Mouse (Mus musculus) macrophage (primary cell): ENCODE data around the gene Khdrbs2. TPM values are rescaled to one million over a fixed set of nuclear protein-coding genes. Genes with fewer than 3 reads are reported as not detected.

Experiments
- H3K27ac ChIP-seq: fragments of 350-480 bp; formaldehyde crosslinking; 2 replicates; pipeline ENCODE4 v1.9.0; 2021
- H3K36me3 ChIP-seq: fragments of 350-480 bp; formaldehyde crosslinking; 2 replicates; pipeline ENCODE4 v1.9.0; 2021; ENCODE audit errors: inconsistent target
- H3K4me3 ChIP-seq: fragments of 350-480 bp; formaldehyde crosslinking; 2 replicates; pipeline ENCODE4 v1.9.0; 2021; ENCODE audit errors: inconsistent target
- H3K79me2 ChIP-seq: fragments of 350-480 bp; formaldehyde crosslinking; 2 replicates; pipeline ENCODE4 v1.9.0; 2021; ENCODE audit errors: inconsistent target
- WGBS: methylation state at CpG from one replicate; pipeline ENCODE4 v1.1.7; 2026; ENCODE audit warnings: inconsistent platforms; ENCODE audit not compliant: missing documents; 5-methylcytosine and 5-hydroxymethylcytosine counted together
- polyA plus RNA-seq: library from polyadenylated mRNA; stranded (reverse); fragments of 250-400 nt; gene quantifications from 3 replicates; pipeline ENCODE4 v1.2.4, GENCODE M21; 2018; ENCODE audit warnings: inconsistent platforms

The Khdrbs2 gene
- polyA plus RNA-seq, 1 experiment from 2014 or later: not detected

DNA sequence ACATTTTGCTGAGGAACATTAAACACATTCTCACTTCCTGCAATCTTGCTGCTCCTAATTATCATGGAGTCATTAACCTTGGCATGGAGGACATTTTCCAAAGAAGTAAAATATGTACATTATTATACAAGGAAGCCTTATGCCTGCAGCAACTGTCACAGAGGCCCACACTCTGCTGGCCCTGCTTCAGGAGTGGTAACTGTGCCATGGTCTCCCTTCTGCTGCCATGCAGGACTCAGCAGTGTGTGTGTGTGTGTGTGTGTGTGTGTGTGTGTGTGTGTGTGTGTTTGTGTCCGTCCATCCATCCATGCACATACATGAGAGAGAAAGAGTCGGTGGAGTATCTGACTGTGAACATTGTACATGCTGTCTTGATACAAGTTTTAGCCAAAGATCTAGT is 396.4 kb downstream of the Khdrbs2 start:
- Histone ChIP-seq H3K27ac (no peak overlapping the region), H3K4me3 (no peak overlapping the region), H3K36me3 (no peaks in the 10 kb centered on the region), H3K79me2 (no peaks in the 10 kb centered on the region)
- WGBS: 100% methylated on average over 1 of the region's 2 CpGs

DNA sequence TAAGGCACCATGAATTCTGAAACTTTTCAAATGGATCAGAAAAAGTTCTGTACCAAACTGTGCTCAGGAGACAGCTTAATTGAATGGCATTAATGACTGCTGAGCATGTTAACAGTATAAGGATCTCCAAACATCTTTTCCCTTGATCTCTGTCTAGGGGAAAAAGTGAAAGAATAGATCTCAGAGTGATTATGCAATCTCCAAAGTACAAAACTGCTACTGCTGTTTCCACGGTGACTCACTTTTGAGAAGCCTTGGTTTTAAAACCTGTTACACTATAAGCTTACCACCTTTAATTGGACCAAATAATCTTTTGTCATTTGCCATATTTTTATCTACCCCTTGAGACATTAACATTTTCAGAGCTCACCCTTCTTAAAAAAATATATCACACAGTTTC is 453.5 kb downstream of the Khdrbs2 start:
- Histone ChIP-seq H3K27ac (no peak overlapping the region), H3K4me3 (no peak overlapping the region), H3K36me3 (no peaks in the 10 kb centered on the region), H3K79me2 (no peaks in the 10 kb centered on the region)
- 80% methylated on average over 1 of the region's 1 CpGs for WGBS

DNA sequence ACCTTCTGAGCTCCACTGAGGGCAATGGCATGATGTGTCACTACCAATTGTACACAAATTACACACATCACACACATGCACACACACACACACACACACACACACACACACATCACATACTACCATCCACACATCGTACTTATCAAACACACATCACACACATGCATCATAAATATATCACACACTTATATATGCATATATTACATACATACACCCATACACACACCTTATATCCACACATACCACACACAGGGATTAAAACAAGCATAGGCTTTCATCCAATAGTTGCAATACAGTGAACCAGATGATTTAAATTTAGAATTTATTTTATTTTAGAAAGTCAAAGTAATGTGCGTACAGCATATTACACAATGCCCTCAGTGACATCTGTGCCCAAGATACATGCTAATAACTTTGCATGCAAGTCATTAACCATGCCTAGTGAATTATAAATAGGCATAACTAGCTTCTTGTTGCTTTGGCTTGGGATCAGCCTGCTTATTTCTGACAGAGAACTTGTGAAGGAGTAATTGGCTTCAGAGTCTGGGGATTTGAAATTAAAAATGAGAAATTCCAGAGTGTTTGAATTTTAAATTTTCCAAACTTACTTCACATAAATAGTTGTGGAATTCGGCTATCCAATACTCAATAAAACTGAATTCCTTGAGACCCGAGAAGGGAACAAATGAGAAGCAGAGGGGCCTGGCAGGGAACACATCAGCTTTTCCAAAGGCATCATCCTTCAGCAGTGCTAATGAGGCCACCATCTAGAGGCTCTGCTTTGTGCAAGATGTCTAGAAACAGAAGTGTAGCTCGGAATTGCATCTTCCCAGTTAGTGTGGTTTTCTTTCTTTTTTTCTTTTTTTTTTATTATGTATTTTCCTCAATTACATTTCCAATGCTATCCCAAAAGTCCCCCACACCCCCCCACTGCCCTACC is 460.2 kb downstream of the Khdrbs2 start:
- WGBS: 94% methylated on average over 4 of the region's 5 CpGs
- no peak overlapping the region for H3K4me3 ChIP-seq
- no peaks in the 10 kb centered on the region for H3K79me2 ChIP-seq
- no peak overlapping the region for H3K27ac ChIP-seq
- no peaks in the 10 kb centered on the region for H3K36me3 ChIP-seq

DNA sequence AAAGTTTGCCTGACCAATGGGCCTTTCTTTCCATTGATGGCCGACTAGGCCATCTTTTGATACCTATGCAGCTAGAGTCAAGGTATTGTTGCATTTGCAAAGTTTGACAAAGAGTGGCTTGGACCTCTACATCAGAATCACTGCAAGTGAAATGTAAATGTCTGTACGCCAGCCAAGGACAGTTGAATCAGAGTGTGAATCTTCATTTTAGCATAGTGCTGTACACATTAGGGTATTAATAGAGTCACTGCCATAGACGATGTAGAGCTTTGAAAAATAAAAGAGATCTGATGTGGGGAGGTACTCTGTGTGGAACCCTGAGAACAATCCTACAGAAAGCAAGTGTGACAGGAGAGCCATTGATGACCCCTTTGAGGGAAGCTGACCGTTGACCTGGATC is 460.9 kb downstream of the Khdrbs2 start:
- 91% methylated on average over 4 of the region's 4 CpGs for WGBS
- H3K79me2 ChIP-seq: no peaks in the 10 kb centered on the region
- H3K4me3 ChIP-seq: no peak overlapping the region
- H3K36me3 ChIP-seq: no peaks in the 10 kb centered on the region
- H3K27ac ChIP-seq: no peak overlapping the region

DNA sequence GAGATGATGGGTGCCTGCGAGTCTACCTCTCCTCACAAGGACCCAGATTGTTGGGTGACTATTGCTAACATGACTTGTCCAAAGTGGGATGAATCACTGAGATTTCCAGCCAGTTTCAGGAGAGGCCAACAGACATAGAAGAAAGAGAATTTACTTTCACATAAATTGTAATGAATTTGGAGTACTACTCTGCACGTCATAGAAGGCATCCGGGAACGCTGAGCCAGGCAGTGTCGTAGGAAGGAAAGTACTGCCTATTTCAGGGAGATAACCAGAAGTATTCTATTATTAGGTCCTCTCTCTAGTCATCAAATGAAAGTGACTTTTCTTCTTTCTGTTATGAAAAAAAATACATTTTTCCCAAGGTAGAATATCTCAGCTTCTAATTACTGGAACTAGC is 466.6 kb downstream of the Khdrbs2 start:
- Histone ChIP-seq H3K4me3 (no peak overlapping the region), H3K36me3 (no peaks in the 10 kb centered on the region), H3K27ac (no peak overlapping the region), H3K79me2 (no peaks in the 10 kb centered on the region)
- 91% methylated on average over 5 of the region's 5 CpGs for WGBS

DNA sequence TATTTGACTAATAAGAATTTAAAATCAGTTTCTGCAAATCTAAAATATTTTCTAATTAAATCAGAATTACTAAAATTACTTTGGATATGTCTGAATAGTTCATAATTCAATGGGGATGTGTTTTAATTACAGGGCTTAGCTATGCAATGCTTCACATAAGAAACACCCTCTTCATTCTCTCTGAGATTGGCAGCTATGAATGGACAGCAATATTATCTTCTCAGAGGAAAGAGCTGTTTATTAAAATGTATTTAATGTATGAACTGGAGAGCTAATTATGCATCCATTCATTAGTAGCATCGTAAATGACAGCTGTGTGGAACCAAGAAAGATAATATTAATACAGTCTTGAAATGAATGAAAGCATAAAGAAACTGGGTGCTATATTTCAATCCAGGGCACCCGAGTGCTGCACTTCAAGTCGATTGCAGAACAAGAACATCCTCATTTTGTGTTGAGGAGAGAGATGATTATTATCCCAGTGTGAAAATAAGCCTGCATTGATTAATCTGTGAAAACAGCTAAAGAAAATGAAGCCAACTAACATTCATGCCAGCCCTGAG is 477.2 kb downstream of the Khdrbs2 start:
- Histone ChIP-seq H3K36me3 (no peaks in the 10 kb centered on the region), H3K27ac (no peak overlapping the region), H3K4me3 (no peak overlapping the region), H3K79me2 (no peaks in the 10 kb centered on the region)
- WGBS: 88% methylated on average over 3 of the region's 3 CpGs

DNA sequence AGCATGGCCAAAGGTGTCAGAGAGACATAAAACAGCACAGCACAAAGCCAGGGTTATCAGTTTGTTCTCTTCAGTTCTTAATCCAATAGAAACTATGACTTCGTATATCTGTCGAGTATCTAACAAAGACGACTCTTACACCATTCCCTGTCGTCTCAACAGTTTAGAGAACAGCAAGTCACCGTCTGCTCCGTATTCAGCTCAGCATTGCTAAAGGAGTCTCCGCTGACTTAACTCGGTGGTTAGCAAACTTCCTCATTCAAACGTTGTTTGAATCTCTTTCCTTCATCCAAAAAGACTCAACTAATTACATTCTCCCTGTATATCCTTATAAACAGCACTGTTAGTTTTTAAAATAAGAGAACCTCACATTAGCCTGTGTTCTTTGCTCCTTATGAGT is 521.3 kb downstream of the Khdrbs2 start:
- WGBS: 16% methylated on average over 9 of the region's 9 CpGs
- Histone ChIP-seq H3K79me2 (no peaks in the 10 kb centered on the region), H3K4me3 (no peak overlapping the region), H3K36me3 (no peaks in the 10 kb centered on the region), H3K27ac (no peak overlapping the region)

DNA sequence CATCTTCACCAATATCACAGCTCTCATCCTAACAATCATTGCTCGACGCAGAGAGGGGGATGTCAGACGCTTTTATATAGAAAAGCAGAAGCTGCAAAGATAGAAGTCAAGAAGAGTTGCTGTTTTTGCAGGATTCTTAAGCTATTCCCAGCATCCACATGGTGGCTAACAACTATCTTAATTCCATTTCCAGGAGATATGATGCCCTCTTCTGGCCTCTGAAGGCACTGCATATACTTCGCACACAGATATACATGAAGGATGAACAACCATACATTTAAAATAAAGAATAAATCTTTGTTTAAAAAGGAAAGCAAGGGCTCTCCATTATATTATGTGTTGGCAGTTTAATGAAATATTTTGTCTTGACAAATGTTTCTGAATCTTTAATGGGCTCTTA is 527.6 kb downstream of the Khdrbs2 start:
- 92% methylated on average over 4 of the region's 4 CpGs for WGBS
- no peak overlapping the region for H3K27ac ChIP-seq
- no peak overlapping the region for H3K4me3 ChIP-seq
- no peaks in the 10 kb centered on the region for H3K79me2 ChIP-seq
- H3K36me3 ChIP-seq: no peaks in the 10 kb centered on the region

DNA sequence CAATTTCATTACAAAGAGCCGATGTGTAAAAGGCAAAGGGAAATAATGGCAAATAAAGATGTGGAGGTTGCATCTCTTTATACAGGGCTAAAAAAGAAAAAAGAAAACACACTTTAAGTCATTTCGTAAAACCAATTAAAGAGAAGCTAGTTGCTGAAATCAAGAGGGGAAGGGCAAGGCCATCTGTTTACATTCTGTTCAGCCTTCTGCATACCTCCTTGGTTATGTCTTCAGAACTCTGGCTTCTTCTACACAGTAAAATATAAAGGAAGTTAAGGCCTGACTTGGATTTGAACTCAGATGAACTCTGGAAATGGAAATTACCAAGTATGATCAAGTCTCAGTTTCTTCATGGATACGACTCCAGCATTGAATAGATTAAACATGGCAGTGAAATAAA is 528.8 kb downstream of the Khdrbs2 start:
- Histone ChIP-seq H3K4me3 (no peak overlapping the region), H3K36me3 (no peaks in the 10 kb centered on the region), H3K79me2 (no peaks in the 10 kb centered on the region), H3K27ac (no peak overlapping the region)
- 96% methylated on average over 3 of the region's 3 CpGs for WGBS
